Mouse (Mus musculus): ENCODE data around the gene Zpr1.
A peak's percentile ranks its signal among the peaks of the same experiment; 100 is the strongest.

Zpr1 gene

DNA sequence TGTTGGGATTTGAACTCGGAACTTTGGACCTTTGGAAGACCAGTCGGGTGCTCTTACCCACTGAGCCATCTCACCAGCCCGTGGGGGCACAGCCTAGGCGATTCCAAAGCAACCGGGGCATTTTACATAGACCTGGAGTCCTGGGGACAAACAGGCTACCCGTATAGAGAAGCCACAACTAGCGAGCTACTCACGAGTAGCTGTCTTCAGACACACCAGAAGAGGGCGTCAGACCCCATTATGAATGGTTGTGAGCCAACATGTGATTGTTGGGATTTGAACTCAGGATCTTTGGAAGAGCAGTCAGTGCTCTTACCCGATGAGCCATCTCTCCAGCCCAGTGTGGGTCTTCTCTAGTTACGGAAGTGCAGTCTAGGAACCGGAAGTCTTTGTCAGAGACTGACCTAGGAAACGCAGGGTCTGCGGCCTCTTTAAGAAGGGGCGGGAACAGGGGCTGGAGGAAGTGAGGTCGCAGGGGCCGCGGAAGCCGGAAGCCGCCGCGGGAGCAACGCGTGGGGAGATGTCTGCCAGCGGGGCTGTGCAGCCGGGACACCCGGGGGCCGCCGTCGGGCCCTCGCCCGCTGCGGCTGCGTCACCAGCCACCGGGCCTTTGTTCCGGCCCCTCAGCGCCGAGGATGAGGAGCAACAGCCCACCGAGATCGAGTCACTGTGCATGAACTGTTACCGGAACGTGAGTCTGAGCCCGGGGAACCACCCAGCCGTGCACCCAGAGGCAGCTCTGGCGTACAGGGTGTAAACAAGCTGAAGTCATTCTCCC is at the start of gene Zpr1:
TSS of gene Zpr1 (plus strand) at position 388 of the 778 bp plus-strand sequence.
- peak; percentile 85 to 89 for DNase-seq

- DNase-seq, result no peak
Observed at GRCm38 (mm10) chr9:46223090-46223489, 49.8 kb upstream of the Zpr1 start.

DNA sequence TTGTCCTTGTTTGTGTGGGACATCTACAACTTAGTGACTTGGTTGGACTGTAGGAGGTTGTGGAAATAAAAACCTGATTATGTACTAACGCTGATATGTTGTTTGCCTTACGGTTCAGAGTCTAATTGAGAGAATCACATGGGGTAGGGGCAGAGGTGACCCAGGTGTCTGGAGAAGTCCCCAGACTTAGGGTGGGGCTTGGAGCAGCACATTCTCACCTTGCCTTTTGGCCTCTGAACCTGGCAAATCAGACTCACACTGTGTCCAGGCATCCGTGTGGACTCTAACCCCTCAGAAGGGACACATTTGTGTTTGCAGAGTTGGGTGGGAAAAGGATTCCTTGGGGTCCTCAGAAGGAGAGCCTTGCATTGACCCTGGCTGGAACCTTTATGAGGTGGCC is 48.8 kb upstream of the Zpr1 start:
- DNase-seq, result no peak

DNA sequence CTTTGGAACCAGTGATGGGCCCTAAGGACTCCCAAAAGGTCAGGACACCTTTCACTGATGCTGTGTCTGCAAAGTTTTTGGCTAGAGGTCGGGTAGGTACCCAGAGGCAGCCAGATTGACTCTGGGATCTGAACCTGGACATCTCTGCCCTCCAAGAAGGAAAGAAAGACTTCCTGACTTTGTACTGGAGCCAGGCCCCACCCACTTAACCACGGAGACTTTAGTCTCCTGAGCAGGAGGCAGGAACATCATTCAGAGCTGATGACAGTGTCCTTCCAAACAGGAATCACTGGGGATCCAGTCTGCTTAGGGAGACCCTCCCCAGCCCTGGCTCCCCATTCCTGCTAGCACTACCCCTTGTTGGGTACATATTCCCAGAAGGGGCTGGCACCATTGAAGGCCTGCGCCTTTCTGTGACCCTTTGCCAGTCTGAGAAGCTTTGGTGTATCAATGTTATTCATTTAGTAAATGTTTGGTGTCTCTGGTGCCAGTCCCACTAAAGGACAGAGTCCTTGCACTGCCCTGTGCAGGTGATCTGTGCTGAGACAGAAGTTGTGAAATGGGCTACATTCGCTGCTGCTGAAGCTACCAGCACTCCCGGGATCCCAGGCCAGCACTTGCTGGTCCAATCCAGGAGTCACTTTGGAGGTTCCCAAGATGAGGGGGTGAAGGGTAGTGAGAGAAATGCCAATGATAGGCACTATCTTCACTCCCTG is 47.8 kb upstream of the Zpr1 start:
- DNase-seq, result no peak

DNA sequence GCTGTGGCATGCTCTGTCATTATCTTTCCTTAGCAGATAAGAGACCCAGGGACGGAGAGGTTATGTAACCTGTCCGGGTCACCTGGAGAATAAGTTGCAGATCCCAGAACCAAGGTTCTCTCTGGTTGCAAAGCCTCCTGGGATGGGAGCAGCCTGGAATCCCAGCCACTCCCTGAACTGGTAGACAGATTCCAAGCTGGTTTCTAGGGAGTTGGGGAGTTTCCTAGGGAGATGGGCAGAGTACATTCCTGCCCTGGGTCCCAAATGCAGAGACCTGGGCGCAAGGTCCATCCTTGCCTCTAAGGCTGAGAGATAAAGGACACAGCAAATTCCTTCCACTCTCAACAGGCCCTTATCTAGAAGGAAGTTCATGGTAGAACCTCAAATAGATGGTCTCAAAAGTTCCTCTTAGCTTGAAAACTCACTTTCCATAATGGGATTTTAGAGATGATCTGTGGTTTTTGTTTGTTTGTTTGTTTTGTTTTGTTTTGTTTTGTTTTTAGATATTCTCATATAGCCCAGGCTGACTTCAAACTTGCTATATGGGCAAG is 45.7 kb upstream of the Zpr1 start:
- DNase-seq, result no peak

GRCm38 (mm10) chr9:46228491-46228890 is 44.4 kb upstream of the Zpr1 start, which contains the start of gene Apoa1:
Gene Apoa1 (plus strand): TSS chr9:46228580.
- no peak for DNase-seq

- DNase-seq, result peak; percentile 89
Observed at GRCm38 (mm10) chr9:46229573-46230449, 43.1 kb upstream of the Zpr1 start.

DNA sequence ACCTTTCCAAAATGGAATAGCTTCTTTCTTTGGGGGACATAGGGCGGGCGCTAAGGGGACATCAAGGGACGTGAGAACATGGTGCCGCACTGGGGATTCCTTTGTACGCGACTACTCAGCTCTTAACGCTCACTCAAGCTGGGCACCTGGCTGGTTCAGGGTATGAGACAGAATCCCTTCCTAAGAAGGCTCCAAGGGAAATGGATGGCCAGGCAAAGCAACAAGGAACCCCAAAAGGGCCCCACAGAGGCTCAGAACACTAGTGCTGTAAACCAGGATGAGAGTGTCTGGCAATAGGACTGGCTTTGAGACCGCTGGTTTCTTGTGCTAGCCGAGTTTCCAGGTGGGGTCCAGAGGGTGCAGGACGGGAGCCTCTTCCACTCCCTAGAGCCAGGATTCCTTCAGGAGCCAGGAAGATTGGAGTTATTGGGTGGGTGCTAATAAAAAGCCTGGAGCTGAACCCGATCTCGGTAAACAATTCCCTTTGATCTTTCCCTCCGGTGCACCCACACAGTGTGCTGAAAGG is 42.4 kb upstream of the Zpr1 start:
- no peak for DNase-seq

GRCm38 (mm10) chr9:46235196-46235595 is 37.7 kb upstream of the Zpr1 start:
- DNase-seq, result no peak

DNA sequence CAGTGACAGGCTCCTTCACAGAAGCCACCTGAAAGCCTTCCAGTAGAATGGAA is 37.4 kb upstream of the Zpr1 start, which contains the start of gene Apoc3:
TSS of gene Apoc3 (minus strand) at position 41 of the 53 bp plus-strand sequence.
- no peak for DNase-seq

DNA sequence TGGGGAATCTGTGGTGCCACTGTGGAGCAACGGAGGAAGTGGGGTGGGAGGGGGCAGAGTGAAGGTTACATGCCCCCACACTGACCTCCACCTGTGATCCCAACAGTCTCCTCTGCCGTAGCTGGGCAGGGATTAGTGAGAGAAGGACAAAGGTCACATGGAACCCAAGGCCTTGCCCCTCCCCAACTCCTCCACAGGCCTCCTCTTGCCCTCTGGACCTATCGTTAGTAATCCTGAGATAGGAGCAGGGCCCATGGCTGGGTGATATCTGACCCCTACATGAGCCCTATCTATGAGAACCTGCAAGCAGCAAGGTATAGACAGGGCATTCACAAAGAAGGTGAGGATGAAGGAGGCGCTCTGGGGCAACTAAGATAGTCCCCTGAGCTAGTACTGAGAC is 37.2 kb upstream of the Zpr1 start:
- no peak for DNase-seq

- DNase-seq, result no peak
Observed at GRCm38 (mm10) chr9:46238850-46239249, 34.0 kb upstream of the Zpr1 start.

- DNase-seq, result no peak
Observed at GRCm38 (mm10) chr9:46240526-46241153, 32.2 kb upstream of the Zpr1 start, which contains the start of gene Apoa4. Gene Apoa4 (plus strand): TSS chr9:46240696.

- DNase-seq, result no peak
Observed at GRCm38 (mm10) chr9:46241818-46242217, 31.0 kb upstream of the Zpr1 start.

GRCm38 (mm10) chr9:46243122-46243521 is 29.7 kb upstream of the Zpr1 start:
- no peak for DNase-seq

- DNase-seq, result no peak
Observed at GRCm38 (mm10) chr9:46243584-46243983, 29.3 kb upstream of the Zpr1 start.

DNA sequence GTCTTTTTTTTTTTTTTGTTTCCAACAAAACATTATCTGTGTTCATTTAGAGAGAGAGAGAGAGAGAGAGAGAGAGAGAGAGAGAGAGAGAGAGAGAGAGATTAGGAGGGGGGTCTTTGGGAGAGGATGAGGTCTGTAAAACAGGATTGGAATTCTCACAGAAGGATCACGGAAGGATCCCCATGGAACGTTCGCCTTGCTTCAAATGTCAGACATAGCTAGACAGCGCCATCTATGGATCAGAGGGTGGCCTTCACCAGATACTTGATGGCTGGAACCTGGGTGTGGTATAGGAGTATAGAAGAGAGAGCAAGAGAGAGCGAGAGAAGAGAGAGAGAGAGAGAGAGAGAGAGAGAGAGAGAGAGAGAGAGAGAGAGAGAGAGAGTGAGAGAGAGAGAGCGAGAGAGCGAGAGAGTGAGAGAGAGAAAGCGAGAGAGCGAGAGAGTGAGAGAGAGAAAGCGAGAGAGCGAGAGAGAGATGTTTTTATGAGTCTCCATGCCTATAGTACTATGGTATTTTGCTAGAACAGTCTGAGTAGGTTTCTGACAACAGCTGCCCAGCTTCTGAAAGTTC is 26.0 kb upstream of the Zpr1 start:
- DNase-seq, result peak; percentile 83 to 86

DNA sequence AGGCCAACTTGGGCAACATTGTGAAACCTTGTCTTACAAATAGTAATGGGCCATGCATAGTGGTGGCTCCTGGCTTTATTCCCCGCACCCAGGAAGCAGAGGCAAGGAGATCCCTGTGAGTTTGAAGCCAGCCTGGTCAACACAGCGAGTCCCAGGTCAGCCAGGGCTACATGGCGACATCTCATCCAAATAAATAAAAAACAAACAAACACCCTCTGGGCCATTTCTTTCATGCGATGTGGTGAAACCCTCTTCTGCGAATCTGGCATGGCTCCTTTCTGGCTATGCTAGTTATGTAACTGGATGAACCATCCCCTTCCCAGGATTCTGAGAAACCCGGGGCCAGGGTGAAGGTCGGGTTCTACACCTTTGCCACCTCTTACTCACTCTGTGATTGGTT is 16.7 kb upstream of the Zpr1 start:
- DNase-seq, result no peak

- no peak for DNase-seq
Observed at GRCm38 (mm10) chr9:46256658-46257385, 16.0 kb upstream of the Zpr1 start.

DNA sequence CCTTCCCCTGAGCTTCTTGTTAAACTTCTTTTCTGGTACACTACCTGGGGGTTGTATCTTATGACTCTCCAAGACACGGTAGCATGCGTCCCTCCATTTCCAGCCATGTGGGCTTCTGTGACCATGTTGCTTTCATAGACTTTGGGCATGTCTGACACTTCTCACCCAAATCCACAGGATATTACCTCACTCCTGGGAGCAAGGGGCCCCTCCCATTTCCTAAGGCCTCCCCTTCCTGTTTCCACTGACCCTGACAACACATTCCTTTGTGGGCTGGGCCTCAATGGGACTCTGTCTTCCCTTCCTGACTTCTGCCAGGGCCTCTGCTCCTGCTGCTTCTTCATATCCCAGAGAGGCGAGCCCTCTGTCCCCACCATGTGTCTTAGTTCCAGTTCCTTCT is 15.3 kb upstream of the Zpr1 start:
- no peak for DNase-seq

DNA sequence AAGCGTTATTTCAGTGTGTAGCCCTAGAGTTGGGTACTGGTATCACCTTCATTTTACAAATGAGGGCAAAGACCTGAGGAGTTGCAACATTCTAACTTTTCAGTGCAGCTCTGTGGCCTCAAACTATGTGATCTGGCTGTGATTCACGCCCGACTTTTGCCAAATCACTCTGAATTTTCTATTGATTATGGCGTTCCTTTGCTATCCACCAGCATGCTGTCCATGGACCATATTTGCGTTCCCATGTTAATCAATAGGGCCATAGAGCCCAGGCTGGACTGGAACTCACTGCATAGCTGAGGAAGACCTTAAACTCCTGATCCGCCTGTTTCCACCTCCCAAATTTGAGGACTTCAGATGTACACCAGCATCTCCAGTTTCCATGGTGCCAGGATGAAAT is 13.8 kb upstream of the Zpr1 start:
- no peak for DNase-seq

DNA sequence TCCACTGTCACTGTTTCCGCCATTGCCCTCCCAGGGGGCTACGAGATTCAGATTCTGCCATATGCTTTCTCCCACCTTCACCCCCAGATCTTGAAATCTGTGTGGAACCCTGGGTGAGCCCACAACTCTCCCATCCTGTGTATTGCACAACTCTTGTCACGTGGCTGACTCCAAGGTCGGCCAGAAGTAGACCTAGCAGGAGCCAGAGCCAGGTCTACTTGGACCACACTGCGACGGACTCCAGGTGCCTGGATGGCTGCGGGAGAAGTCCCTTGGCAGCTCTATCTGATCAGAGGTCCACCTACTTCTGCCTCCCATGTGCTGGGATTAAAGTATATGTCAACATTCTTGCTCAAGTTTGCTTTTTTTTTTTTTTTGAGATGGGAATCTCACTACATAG is 11.7 kb upstream of the Zpr1 start:
- DNase-seq, result no peak
